Mouse (Mus musculus) stomach, postnatal 0 days (tissue): ENCODE results near the gene Shld2.

ENCODE experiments used
- CTCF ChIP-seq: IDR thresholded peaks from 2 replicates; pipeline ENCODE4 v1.5.1; 2016; ENCODE audit warnings: antibody characterized with exemption, low read depth, mild to moderate bottlenecking, moderate library complexity
- EP300 ChIP-seq: optimal IDR thresholded peaks from 2 replicates; pipeline ENCODE3; 2016; ENCODE audit warnings: antibody characterized with exemption

DNA sequence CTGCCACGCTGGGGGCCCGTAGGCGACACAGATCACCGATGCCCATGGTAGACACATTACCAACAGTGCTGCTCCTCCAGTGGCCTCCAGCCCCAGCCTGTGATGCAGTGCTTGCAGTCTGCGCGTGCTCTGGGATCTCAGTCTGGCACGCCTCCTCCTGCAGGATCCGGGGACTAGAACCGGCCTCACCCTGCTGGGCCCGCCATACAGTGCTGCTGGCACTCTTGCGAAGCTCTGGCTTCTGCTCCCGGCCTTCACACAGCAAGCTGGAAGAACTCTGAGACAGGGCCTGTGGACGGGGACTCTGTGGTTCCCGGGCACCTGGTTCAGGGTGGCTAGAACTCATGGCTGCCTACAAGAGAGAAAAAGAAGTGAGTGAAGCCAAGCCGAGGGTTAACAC lies 114.8 kb downstream of the Shld2 start:
- TF ChIP-seq CTCF (no peak), EP300 (no peak)
